Mouse (Mus musculus): ENCODE results near the gene Map3k10.

DNA sequence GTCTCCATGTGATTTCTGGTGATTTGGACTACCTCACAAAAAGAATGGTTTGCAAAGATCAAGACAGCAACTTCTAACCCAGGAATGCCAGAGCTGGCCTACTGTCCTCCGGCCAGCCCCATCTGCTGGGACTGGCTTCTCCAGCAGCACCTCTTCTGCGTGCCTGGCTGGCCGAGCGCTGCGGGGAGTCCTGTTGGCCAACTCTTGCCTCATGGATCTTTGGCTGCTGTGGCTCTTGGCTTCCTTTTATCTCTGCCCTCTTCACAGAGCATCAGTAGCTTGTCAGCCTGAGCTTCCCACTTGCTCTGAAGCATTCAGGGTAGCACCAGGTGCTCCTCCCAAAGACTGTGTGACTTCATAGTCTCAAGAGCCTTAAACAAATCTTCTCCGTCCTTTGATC is 46.2 kb downstream of the Map3k10 start:
- TF ChIP-seq CTCF (IDR thresholded peaks at IDR 0.05; ENCODE audit: insufficient read depth, low read depth, low read length): no peak
- TF ChIP-seq POLR2A (IDR thresholded peaks at IDR 0.05; ENCODE audit: insufficient read depth, low read depth, low read length): no peak
